Mouse (Mus musculus) brain, embryonic 14.5 days (tissue): ENCODE results near the gene Rnd1.

ENCODE experiments used
- CTCF ChIP-seq: fragments of 200-500 bp; IDR thresholded peaks from 2 replicates; pipeline ENCODE4 v1.5.1; 2012; ENCODE audit warnings: inconsistent platforms, mild to moderate bottlenecking, moderate library complexity, borderline replicate concordance; ENCODE audit not compliant: insufficient read depth, insufficient read length; ENCODE audit errors: extremely low read depth
- POLR2A ChIP-seq: fragments of 200-500 bp; IDR thresholded peaks from 2 replicates; pipeline ENCODE4 v1.6.1; 2012; ENCODE audit warnings: mild to moderate bottlenecking, inconsistent platforms, borderline replicate concordance; ENCODE audit not compliant: poor library complexity, insufficient read depth, insufficient read length, severe bottlenecking; ENCODE audit errors: extremely low read depth

DNA sequence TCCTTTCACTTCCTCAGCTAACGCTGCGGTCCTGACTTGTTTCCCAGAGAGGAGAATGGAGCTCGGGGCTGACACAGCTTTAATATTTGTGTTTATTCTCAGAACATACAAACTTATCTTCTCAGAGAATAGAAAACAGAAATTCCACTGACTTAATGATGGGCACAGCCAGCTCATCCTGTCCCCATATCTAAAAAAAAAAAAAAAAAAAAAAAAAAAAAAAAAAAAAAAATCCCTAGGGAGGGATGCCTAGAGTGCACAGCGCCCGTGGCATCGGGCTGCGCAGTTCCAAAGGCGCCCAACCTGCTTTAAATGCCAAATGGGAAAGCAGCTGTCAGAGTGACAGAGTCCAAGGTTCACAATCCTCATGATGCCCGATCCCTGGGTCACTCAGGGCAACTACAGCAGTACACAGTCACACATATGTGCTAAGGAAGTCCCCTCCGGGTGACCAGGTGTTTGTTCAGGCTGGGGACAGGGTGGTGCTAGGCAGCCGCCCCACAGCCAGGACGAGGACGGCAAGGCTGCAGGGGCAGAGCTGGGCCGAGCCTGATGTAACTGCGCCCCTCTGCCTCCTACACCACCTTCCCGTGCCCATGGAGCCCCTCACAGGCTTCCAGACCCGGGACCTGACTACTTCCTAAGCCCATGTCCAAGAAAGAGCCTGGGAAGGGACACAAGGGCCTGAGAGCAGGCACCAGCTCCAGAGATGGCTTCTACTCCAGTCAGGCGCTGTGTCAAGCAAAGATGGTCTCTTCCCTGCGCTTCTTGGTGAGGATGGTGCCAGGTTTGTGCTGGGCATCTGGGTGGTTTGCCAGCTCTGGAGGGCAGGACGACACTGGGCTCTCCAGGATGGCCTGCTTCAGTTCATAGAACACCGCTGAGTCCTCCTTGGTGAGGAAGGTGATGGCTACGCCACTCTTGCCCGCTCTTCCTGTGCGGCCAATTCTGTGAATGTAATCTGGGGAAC, 31.9 kb downstream of the Rnd1 start:
- TF ChIP-seq CTCF (no peak), POLR2A (no peak)
